Mouse (Mus musculus) common myeloid progenitor, adult 5-6 weeks (primary cell): Measurements from ENCODE around the gene Olfr1322. TPM values are rescaled to one million over a fixed set of nuclear protein-coding genes. Genes with fewer than 3 reads are reported as not detected.

Experiments used
- ATAC-seq: replicated peaks from 2 replicates; pipeline ENCODE4 v1.8.0; 2016; ENCODE audit warnings: low read depth, mild to moderate bottlenecking, moderate TSS enrichment, inconsistent platforms; ENCODE audit not compliant: poor library complexity, severe bottlenecking
- total RNA-seq: library from RNA; stranded (forward); fragments of 200-1000, 187-1606 nt; gene quantifications from 2 replicates; pipeline ENCODE4 v1.2.3, GENCODE M21; 2017

Olfr1322 gene
- total RNA-seq, result not detected in 2 replicates

DNA sequence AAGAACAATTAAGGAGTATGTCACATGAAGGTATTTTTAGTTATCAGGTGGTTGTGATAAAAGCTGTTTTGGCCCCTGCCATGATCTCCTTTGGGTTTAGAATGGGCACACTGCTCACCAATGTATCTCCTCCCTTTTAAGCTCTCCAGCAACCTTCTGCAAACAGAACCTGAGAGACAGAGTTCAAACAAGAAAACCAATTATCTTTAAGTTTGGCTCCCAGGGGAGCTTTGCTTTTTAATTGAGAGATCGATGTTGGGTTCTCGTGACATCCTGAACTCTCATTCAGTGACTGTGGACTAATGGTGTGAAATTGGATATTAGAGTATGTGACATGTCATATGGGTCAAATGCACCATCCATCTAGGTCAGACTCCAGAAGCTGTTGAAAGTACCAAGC lies at the start of gene Olfr1322:
TSS of gene Olfr1322 (minus strand) at position 101 of the 400 bp plus-strand sequence.
- ATAC-seq, result no peak

DNA sequence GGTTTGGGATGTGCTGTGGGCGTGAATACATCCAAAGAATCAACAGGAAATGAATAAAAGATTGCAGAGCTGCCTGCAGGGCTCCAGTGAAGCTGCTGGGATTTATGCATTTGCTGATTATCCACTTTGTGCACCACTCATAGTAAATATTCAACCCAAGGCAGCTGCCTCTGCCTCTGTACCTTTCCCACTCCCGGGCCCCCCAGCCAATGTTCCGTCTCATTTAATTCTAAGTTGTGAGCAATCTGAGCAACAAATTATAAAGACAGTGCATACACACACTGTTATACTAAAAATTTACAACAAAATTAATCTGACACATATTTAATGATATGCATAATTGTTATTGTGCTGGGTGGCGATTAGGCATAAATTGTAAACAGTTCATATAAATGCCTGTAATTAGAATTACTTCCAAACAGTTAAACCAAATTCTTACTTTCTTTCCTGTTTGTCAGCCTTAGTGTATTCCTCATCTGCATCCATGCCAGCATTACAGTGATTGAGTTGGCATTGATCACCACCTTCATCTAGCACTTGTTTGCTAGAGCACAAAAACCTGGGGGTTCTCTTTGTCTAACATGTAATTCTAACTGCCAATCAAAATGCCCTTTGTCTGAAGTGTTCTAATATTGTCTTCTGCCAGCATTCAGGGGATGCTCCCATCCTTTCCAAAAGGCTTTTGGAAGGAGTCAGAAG lies 13.5 kb downstream of the Olfr1322 start:
- no peak for ATAC-seq

Other genes with a start within 250 kb of the Olfr1322 start
- gene Olfr1320, start 219.2 kb downstream of the Olfr1322 start, total RNA-seq, result not detected in 2 replicates
- not detected in 2 replicates for gene Olfr1321, start 156.4 kb downstream of the Olfr1322 start, total RNA-seq
- gene Igsf1, start 93.7 kb downstream of the Olfr1322 start, total RNA-seq, result not detected in 2 replicates
- not detected in 2 replicates for gene Olfr1323, start 127.9 kb upstream of the Olfr1322 start, total RNA-seq